Mouse (Mus musculus) spleen, embryonic (tissue): ENCODE measurements at regions not wholly inside any gene's neighbourhood (a gene's known extent, or its start where the extent isn't known, plus 50 kb on each side); places are given as distances from the start of the nearest gene placed in this dataset.

Experiments used
- CTCF ChIA-PET: fragments of 350-600 bp; sonication (Branson Sonifier 250); formaldehyde crosslinking; loops from one replicate; lab custom pipeline; 2022; lab: Charles Lee

GRCm38 (mm10) chr13:107904851-107905250 is 139.4 kb upstream of the Smim15 start:
- CTCF ChIA-PET: interaction anchor here (0.8 kb wide), 1 partner anchor 20 kb away, joined by 3 read pairs; no protein-coding TSS in a partner anchor

GRCm38 (mm10) chr13:107904051-107904740 is 140.1 kb upstream of the Smim15 start:
- CTCF ChIA-PET: interaction anchor here (0.8 to 1.3 kb wide), 3 partner anchors 20 to 1535 kb away, joined by 3 to 5 read pairs (median 4); no protein-coding TSS in a partner anchor

DNA sequence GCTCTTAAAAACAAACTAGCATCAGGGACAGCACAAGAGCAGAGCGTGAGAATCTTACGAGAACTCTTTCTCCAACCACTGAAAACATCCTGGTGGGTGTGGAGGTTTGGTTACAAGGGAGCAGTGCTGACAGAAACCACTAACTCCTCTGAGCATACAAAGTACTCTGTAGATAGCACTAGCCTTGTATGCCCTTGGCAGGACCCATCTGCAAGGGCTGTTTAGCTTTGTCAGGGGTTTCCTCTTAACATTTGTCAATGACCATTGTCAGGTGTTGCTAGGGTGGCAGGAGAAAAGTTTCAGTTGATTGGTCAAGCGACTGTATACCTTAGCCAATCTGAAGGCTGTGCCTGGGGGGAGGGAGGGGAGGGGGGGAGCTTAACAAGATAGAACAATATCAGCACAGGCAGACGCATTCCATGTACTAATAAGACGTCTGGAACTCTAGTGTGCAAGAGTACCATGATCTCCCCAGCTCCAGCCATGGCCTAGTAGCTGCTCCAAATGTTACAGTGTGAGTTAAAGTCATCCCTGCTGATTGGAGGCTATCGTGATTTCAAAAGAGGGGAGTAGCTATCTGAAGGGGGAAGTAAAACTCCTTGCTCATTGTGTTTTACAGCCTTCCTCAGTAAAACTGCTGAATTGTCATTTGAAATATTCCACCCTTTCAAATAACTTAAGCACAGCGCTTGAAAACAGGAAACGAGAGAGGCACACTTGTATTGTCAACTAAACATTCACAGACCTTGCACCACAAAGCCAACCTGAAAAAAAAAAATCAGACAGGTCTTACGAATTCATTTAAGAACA is 140.9 kb upstream of the Smim15 start:
- CTCF ChIA-PET: interaction anchor here (0.6 to 1.3 kb wide), 3 partner anchors 50 to 1536 kb away, joined by 4 to 14 read pairs (median 5); no protein-coding TSS in a partner anchor

- CTCF ChIA-PET: interaction anchor here (0.6 to 1.3 kb wide), 3 partner anchors 21 to 130 kb away, joined by 4 to 14 read pairs (median 5); no protein-coding TSS in a partner anchor
These were observed 141.5 kb upstream of the Smim15 start for GRCm38 (mm10) chr13:107902800-107903149.

DNA sequence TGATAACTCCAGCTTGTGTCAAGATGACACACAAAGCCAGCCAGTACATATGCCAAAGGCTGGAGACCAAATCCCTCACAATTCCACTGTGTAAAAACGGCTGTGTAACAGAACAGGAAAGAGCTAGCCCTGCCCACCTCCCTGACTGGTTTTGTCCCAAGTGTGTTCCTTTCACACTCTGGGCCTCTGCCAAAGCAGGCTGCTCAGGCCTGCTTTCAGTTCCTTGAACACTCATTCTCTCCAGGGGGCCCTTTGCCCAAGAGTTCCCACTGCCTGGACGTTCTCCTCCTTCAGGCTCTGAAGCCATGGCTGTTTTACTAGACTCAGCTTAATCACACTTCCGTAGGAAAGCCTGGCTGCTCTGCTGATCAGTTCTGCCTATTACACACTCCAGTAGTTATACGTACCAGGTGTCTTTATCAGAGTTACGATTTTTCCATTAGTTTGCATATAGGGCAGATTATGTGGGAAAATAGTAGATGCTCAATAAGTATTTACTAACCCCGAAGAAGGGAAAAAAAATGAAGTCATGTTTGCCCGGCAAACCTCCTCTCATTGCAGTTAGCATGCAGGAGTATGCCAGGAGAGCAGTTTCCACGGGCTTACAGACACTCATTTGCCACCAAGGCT is 144.5 kb upstream of the Smim15 start:
- CTCF ChIA-PET: no interaction called here

DNA sequence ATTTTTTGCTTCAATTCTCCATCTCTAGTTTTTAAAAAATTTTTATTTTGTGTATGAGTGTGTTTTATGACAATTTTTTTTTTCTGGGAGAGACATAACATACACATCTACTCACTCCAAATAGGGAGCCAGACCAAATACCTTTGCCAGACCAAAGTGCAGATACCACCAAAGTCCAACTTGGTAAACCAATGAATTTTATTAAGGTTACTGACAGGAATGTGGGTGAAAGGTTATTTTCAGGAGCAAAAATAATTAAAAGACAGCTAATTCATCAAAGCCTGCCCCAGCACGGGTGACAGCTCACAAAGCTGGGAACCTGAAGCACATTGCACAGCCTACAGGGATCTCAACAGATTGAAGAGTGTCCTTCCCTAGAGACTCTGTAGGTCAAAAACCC is 146.6 kb upstream of the Smim15 start:
- CTCF ChIA-PET: no interaction called here

DNA sequence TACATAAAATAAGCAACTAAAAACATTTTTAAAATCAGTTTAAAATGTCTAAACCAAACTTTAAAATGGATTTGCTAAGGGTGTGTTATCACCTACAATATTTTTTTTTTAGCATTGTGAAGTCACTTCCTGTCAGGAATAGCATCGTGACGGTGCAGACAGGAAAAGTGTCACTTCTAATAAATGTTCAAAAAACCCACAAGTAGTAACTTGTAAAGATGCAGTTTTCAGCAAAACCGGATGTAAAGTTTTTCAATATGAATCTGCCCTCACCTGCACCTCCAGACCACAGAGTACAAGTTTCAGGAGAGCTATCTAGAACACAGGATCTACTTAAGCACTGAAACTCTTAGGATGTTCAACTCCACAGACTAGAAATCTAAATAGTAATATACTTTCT is 147.1 kb upstream of the Smim15 start:
- CTCF ChIA-PET: no interaction called here

DNA sequence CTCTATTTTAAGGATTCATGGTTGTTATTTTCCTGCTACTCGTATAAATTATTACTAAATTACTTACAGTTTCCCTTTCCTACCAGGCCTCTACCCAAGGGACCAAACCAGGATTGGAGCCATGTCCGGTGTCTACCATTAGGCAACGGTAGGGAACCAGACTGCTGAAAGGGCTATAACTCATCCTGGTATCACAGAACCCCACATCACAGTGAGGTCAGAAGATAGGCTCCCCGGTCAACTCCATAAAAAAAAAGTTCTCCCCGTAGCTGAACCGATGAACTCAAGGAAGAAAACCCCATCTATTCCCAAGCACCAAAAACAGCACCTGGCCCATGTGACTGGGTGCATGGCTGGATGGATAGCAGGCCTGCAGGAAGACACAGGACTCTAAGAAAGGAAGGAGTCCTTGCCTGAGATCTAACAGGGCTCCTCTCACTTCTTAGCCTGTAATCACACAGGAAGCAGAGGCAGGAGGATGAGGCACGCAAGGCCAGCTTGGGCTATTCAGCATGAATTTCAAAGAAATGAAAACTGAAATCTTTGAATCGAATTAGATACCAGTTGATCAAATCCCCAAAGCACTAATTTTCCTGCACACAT is 150.6 kb upstream of the Smim15 start:
- CTCF ChIA-PET: no interaction called here

- CTCF ChIA-PET: no interaction called here
These were observed 151.2 kb upstream of the Smim15 start for GRCm38 (mm10) chr13:107893081-107893480.

- CTCF ChIA-PET: no interaction called here
These were observed 152.3 kb upstream of the Smim15 start for GRCm38 (mm10) chr13:107891946-107892345.

- CTCF ChIA-PET: no interaction called here
These were observed 153.1 kb upstream of the Smim15 start for GRCm38 (mm10) chr13:107890866-107891821.

- CTCF ChIA-PET: no interaction called here
These were observed 154.0 kb upstream of the Smim15 start for GRCm38 (mm10) chr13:107889985-107890865.

DNA sequence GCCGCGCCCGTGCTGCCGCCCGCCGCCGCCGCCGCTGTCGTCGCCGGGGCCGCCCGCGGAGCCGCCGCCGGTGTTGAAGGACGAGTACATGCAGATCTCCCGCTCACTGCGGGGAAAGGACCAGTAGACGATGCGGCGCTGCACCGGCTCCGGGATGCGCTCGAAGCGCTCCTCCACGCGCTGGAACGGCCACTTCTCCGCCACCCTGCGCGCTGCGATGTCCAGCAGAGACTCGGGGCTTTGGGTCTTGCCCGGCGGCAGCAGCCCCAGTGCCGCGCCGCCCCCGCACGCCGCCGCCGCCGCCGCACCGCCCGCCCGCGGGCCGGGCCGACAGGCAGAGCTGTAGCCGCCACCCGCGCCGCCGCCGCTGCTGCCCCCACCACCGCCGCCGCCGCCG is 154.7 kb upstream of the Smim15 start:
- CTCF ChIA-PET: no interaction called here

- CTCF ChIA-PET: no interaction called here
These were observed 155.4 kb upstream of the Smim15 start for GRCm38 (mm10) chr13:107888571-107889451.

- CTCF ChIA-PET: no interaction called here
These were observed 156.1 kb upstream of the Smim15 start for GRCm38 (mm10) chr13:107888231-107888555.

- CTCF ChIA-PET: interaction anchor here (0.7 kb wide), 1 partner anchor 12 kb away, joined by 3 read pairs; no protein-coding TSS in a partner anchor
These were observed 156.6 kb upstream of the Smim15 start for GRCm38 (mm10) chr13:107887366-107888230.

DNA sequence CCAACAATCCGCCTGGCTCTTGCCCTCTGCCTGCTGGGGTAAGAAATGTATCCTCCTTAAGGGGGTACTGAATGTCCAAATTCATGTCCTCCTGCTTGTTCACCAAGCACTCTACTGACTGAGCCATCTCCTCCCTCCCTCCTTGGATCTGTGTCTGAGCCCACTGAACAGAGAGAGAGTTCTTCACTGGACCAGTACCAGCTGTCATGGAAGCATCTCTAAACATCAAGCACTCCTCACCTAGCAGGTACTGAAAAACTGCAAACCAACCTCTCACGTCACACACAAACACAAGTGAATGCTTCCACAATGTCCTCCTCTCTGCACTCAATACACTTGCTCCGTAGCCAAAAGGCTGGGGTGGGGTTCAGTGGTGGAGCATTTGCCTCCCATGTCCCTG is 159.4 kb upstream of the Smim15 start:
- CTCF ChIA-PET: no interaction called here

DNA sequence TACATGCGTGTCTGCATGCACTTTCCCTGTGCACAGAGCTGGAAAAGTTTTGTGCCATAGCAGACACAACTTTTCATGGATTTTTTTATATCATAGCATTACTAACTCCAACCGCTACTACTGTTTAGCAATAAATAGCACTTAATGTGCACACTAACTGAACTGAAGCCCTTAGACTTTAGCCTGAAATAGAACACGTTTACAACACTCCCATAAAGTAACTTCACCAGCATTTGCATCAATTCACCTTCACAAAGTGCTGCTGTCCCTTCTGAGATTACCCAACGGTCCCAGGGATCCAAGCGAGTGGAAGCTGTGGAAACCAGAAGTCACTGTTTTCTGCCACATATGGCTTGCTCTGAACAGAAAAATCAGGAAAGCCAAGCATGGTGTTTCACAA is 161.9 kb upstream of the Smim15 start:
- CTCF ChIA-PET: no interaction called here
